Mouse (Mus musculus): ENCODE data around the gene Kctd10. TPM values are rescaled to one million over a fixed set of nuclear protein-coding genes. Genes with fewer than 3 reads are reported as not detected.
A peak's percentile ranks its signal among the peaks of the same experiment; 100 is the strongest.

Gene Kctd10
- polyA plus RNA-seq, 1 experiment from 2014 or later = 99.8 TPM

DNA sequence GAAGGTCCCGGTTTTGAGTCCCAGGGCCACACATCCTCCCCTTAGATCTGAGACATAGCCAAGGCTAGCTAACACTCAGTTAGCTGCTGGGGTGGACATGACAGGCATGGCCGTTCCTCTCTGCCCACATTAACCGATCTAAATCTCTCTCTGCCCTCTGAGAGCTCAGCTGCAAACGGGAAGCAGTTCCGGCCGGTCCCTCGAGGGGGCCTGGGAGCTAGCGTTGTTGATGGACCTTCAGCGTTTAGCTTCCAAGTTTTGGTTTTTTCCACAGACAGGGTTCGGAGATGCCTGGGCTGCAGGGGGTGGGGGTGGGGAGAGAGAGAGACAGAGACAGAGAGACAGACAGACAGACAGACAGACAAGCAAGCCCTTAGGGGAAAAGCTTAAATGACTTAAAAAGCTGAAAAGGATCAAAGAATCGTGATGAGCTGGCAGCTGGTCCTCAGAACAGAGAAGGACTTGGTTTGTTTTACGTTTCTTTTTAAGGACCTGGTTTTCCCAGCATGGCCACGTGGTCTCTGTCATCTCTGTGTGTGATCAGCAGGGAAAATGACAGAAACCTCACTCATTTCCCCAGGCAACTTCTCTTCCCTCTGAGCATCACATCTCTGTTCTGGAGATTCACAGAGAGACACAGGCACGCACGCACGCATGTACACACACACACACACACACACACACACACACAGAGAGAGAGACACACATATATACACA is 56.4 kb downstream of the Kctd10 start:
- Histone ChIP-seq H3K36me3 (no peaks in the 10 kb centered on the region), H3K4me2 (replicated peaks) (peak overlapping the region; percentile 34; the same call in 1 of the 2 replicates), H3K9ac (no peak overlapping the region), H3K4me1 (peaks cover 6% of the 10 kb centered on the region; the same call in 1 of the 2 replicates), H3K9me3 (no peaks in the 10 kb centered on the region), H3K4me3 (no peak overlapping the region), H3K27ac (no peak overlapping the region), H3K27me3 (replicated peaks) (no peaks in the 10 kb centered on the region)
- WGBS = 23% methylated on average over 16 of the region's 16 CpGs
- no peak for ATAC-seq (ENCODE audit: low FRiP score, low read depth)

DNA sequence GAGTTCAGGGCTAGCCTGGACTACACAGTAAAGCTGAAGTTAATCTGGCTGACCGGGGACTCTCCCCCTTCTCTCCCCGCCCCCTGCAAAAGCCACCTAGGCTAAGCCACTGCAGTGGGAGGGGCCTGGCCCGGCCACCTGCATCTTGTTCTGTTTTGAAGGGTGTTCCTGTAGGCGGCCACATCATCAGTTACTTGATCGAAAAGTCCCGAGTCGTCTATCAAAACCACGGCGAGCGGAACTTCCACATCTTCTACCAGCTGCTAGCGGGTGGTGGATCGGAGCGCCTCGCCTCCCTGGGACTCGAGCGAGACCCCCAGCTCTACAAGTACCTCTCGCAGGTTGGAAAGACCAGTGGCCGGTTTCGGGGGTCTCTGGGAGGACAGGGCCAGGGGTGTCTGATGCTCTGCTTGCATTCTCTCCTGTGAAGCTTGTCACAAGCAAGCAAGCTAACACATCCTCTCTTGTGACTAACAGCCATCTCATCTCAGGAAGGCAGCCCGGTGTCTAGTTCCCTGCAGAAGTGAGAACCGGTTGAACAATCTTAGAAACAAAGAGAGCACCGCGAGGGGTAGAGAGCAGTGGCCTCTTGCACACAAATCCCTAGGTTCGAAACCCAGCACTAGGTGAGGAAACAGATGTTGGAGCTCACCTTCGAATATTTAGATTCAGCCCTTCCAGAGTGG is 57.1 kb downstream of the Kctd10 start:
- Histone ChIP-seq H3K4me3 (no peak overlapping the region), H3K4me1 (peaks cover 6% of the 10 kb centered on the region; the same call in 1 of the 2 replicates), H3K27ac (no peak overlapping the region), H3K36me3 (no peaks in the 10 kb centered on the region), H3K4me2 (replicated peaks) (0 out of 2 replicates have a peak overlapping the region, but pooled peaks have one; percentile 34), H3K27me3 (replicated peaks) (no peaks in the 10 kb centered on the region), H3K9me3 (no peaks in the 10 kb centered on the region), H3K9ac (no peak overlapping the region)
- no peak for ATAC-seq (ENCODE audit: low FRiP score, low read depth)
- WGBS = 61% methylated on average over 25 of the region's 25 CpGs

Small RNA genes lying within 50 kb of the gene (microRNA-seq; reads per million reads assigned to microRNA genes)
- gene Mir7027 = not detected

Other genes with a start within 250 kb of the Kctd10 start
- 0.80 and 1.8 TPM in 2 replicates for gene Acacb, start 234.0 kb downstream of the Kctd10 start, polyA plus RNA-seq (2016; fragmentation: Nextera tagmentation; extraction: Ambion mirVana)
- gene Foxn4, start 106.7 kb downstream of the Kctd10 start, polyA plus RNA-seq (2016; fragmentation: Nextera tagmentation; extraction: Ambion mirVana) = 0.62 and 1.2 TPM in 2 replicates
- gene Myo1h, start 91.3 kb downstream of the Kctd10 start, polyA plus RNA-seq (2016; fragmentation: Nextera tagmentation; extraction: Ambion mirVana) = 0.75 and 0.91 TPM in 2 replicates
- gene Ube3b, start 99 bp upstream of the Kctd10 start, polyA plus RNA-seq (2016; fragmentation: Nextera tagmentation; extraction: Ambion mirVana) = 53.8 and 55.0 TPM in 2 replicates
- 27.1 and 27.3 TPM in 2 replicates for gene Mmab, start 63.6 kb upstream of the Kctd10 start, polyA plus RNA-seq (2016; fragmentation: Nextera tagmentation; extraction: Ambion mirVana)
- 58.2 and 58.4 TPM in 2 replicates for gene Mvk, start 63.8 kb upstream of the Kctd10 start, polyA plus RNA-seq (2016; fragmentation: Nextera tagmentation; extraction: Ambion mirVana)
- 7.2 and 8.0 TPM in 2 replicates for gene Fam222a, start 187.5 kb upstream of the Kctd10 start, polyA plus RNA-seq (2016; fragmentation: Nextera tagmentation; extraction: Ambion mirVana)

Measured in neural tube, embryonic 12.5 days (tissue).